Mouse (Mus musculus) forebrain, embryonic 14.5 days (tissue): Measurements from ENCODE around the gene 1700067P10Rik. TPM values are rescaled to one million over a fixed set of nuclear protein-coding genes. Genes with fewer than 3 reads are reported as not detected.

Experiments
- ATAC-seq: fragments of 200-750 bp; cut with Nextera tagmentation; 2 replicates; pipeline ENCODE4 v1.8.0; 2017; ENCODE audit warnings: mild to moderate bottlenecking, moderate library complexity
- DNase-seq: peaks from one replicate; pipeline ENCODE4 v3.0.0-alpha.2; 2015; ENCODE audit warnings: low spot score
- H3K27ac ChIP-seq: fragments of 300-500 bp; sonication (generic); 2 replicates; pipeline ENCODE4 v1.5.1; 2014; ENCODE audit warnings: low read depth, mild to moderate bottlenecking, control low read depth, low read length, moderate library complexity
- H3K27me3 ChIP-seq: fragments of 300-500 bp; sonication (generic); replicated peaks from 2 replicates; pipeline ENCODE4 v1.6.1; 2014; ENCODE audit warnings: low read length, control low read depth, mixed read lengths; ENCODE audit not compliant: control insufficient read depth, insufficient read depth
- H3K36me3 ChIP-seq: fragments of 300-500 bp; sonication (generic); 2 replicates; pipeline ENCODE4 v1.6.1; 2014; ENCODE audit warnings: low read length, control low read depth; ENCODE audit not compliant: control insufficient read depth, insufficient read depth
- H3K4me1 ChIP-seq: fragments of 300-500 bp; sonication (generic); 2 replicates; pipeline ENCODE4 v1.6.1; 2014; ENCODE audit warnings: antibody characterized with exemption, low read length, control low read depth; ENCODE audit not compliant: control insufficient read depth, insufficient read depth
- H3K4me2 ChIP-seq: fragments of 300-500 bp; sonication (generic); 2 replicates; pipeline ENCODE4 v1.6.1; 2014; ENCODE audit warnings: mild to moderate bottlenecking, control low read depth, low read length
- H3K4me3 ChIP-seq: fragments of 300-500 bp; sonication (generic); 2 replicates; pipeline ENCODE4 v1.5.1; 2014; ENCODE audit warnings: low read depth, low read length, control low read depth
- H3K9ac ChIP-seq: fragments of 300-500 bp; sonication (generic); 2 replicates; pipeline ENCODE4 v1.6.1; 2014; ENCODE audit warnings: mild to moderate bottlenecking, low read length, control low read depth, moderate library complexity
- H3K9me3 ChIP-seq: fragments of 300-500 bp; sonication (generic); replicated peaks from 2 replicates; pipeline ENCODE4 v1.6.1; 2016; ENCODE audit warnings: low read length, control low read depth, mixed read lengths; ENCODE audit not compliant: control insufficient read depth
- WGBS: fragments of 180-500 bp; shearing (Covaris S2); extraction: QIAGEN DNeasy Blood & Tissue Kit; methylation state at CpG from one replicate; pipeline ENCODE4 v1.1.7; 2014; 5-methylcytosine and 5-hydroxymethylcytosine counted together
- polyA plus RNA-seq: library from polyadenylated mRNA; unstranded; fragments of >200 nt; fragmentation: Nextera tagmentation; extraction: Ambion mirVana; gene quantifications from 2 replicates; pipeline ENCODE4 v1.2.1, GENCODE M21; 2014

The 1700067P10Rik gene
- polyA plus RNA-seq, 1 experiment from 2014 or later: not detected

DNA sequence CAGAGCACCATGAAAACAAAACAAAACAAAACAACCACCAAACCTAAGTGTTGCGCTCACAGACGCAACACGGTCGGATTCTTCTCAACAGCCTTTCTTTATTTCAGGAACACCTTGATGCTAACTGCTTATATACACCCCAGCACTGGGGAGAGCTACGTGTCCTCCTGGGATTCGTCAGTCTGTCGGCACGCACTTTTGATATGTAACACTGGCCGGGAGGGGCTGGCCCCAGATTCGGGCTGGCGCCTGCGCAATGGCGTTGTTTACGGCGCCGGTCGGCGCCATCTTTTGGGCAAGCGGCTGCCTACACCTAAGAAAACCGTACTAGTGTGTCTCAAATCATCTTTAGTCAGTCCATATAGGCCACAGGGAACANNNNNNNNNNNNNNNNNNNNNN lies 31.3 kb downstream of the 1700067P10Rik start:
- Histone ChIP-seq H3K9me3 (no peaks in the 10 kb centered on the region), H3K27ac (no peak overlapping the region), H3K9ac (no peak overlapping the region), H3K4me3 (no peak overlapping the region), H3K27me3 (no peaks in the 10 kb centered on the region), H3K4me1 (no peaks in the 10 kb centered on the region), H3K36me3 (no peaks in the 10 kb centered on the region), H3K4me2 (no peak overlapping the region)
- WGBS: 96% methylated on average over 20 of the region's 20 CpGs
- ATAC-seq (no peak), DNase-seq (no peak)

GRCm38 (mm10) chr17:48132810-48133209 lies 43.7 kb downstream of the 1700067P10Rik start:
- Histone ChIP-seq H3K27ac (no peak overlapping the region), H3K9ac (no peak overlapping the region), H3K4me1 (no peaks in the 10 kb centered on the region), H3K36me3 (no peaks in the 10 kb centered on the region), H3K27me3 (no peaks in the 10 kb centered on the region), H3K9me3 (no peaks in the 10 kb centered on the region), H3K4me2 (no peak overlapping the region), H3K4me3 (no peak overlapping the region)
- WGBS: 81% methylated on average over 2 of the region's 2 CpGs
- ATAC-seq (no peak), DNase-seq (no peak)

Other genes starting within 250 kb of the 1700067P10Rik start
- 20.3 and 29.9 TPM in 2 replicates for gene Foxp4, start 164.7 kb upstream of the 1700067P10Rik start, polyA plus RNA-seq
- not detected in 2 replicates for gene 1700122O11Rik, start 51.0 kb upstream of the 1700067P10Rik start, polyA plus RNA-seq
- gene 9830107B12Rik, start 56.9 kb downstream of the 1700067P10Rik start, polyA plus RNA-seq: not detected in 2 replicates
- gene A530064D06Rik, start 78.0 kb downstream of the 1700067P10Rik start, polyA plus RNA-seq: not detected in 2 replicates
- not detected in 2 replicates for gene Trem1, start 143.4 kb downstream of the 1700067P10Rik start, polyA plus RNA-seq
- gene Trem3, start 158.5 kb downstream of the 1700067P10Rik start, polyA plus RNA-seq: not detected in 2 replicates
- gene Treml4, start 175.0 kb downstream of the 1700067P10Rik start, polyA plus RNA-seq: 0.10 TPM in 1 of 2 replicates, not detected in the other
- gene Treml2, start 210.2 kb downstream of the 1700067P10Rik start, polyA plus RNA-seq: not detected in 2 replicates
- 0.14 TPM in 1 of 2 replicates, not detected in the other for gene B430306N03Rik, start 226.8 kb downstream of the 1700067P10Rik start, polyA plus RNA-seq